Mouse (Mus musculus): Measurements from ENCODE around the gene Appl1.
A peak's percentile ranks its signal among the peaks of the same experiment; 100 is the strongest.

The Appl1 gene

GRCm38 (mm10) chr14:26971106-26971789 is at the start of gene Appl1:
Gene Appl1 (minus strand): TSS chr14:26971232.
- DNase-seq (ENCODE audit: low read depth, low spot score), result peak; percentile 6

DNA sequence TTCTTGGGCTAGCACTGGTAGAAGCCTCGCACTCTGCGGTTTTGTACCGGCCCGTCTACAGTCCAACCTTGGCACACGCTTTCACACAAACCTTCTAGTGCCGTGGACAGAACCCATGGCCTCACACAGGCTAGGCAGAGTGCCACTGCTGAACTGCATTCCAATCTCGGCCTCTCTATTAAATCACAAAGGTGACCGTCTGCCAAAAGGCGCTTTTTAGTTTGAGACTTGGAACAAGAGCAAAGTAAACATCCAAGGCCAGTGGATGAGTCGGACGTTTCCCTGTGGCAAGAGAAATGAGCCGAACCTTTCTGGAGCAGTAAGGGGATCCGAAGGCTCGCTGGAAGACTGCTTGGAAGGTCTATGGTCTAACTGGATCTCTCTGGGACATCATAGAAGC is 48.8 kb upstream of the Appl1 start:
- peak; percentile 60 for DNase-seq (ENCODE audit: low read depth, low spot score)

- DNase-seq (ENCODE audit: low read depth, low spot score), result no peak
These were observed 46.9 kb upstream of the Appl1 start for GRCm38 (mm10) chr14:27017936-27018335.

- DNase-seq (ENCODE audit: low read depth, low spot score), result no peak
These were observed 42.6 kb upstream of the Appl1 start for GRCm38 (mm10) chr14:27013658-27014057.

DNA sequence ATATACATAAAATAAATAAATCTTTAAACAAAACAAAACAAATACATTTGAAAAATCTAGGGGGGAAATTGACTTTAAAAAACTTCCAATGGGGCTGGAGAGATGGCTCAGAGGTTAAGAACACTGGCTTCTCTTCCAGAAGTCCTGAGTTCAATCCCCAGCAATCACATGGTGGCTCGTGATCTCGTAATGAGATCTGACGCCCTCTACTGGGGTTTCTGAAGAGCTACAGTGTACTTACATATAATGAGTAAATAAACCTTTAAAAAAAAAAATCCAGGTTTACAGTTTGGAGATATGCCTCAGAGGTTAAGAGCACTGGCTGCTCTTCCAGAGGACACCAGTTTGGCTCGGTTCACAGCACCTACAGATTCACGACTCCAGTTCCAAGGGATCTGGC is 40.5 kb upstream of the Appl1 start:
- DNase-seq (ENCODE audit: low read depth, low spot score), result no peak

DNA sequence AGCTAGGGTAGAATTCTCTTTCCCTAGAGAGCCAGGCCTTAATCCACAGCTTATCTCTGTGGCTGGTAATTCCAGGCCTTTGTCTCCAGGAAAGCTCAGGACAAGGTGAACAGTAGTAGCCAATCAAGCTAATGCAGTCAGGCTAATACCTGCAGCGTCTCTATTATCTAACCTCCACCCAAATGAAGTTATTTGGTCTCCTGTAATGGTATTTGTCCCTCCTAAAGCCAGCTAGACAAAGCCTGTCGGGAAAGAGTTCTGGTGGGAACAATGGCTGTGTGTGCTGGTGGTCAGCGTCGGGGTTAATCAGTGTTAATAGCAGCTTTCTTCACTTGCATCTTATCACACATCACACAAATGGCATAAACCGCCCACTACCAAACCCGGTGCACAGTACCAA is 34.9 kb upstream of the Appl1 start:
- DNase-seq (ENCODE audit: low read depth, low spot score), result no peak

GRCm38 (mm10) chr14:27004906-27005305 is 33.9 kb upstream of the Appl1 start:
- DNase-seq (ENCODE audit: low read depth, low spot score), result no peak

DNA sequence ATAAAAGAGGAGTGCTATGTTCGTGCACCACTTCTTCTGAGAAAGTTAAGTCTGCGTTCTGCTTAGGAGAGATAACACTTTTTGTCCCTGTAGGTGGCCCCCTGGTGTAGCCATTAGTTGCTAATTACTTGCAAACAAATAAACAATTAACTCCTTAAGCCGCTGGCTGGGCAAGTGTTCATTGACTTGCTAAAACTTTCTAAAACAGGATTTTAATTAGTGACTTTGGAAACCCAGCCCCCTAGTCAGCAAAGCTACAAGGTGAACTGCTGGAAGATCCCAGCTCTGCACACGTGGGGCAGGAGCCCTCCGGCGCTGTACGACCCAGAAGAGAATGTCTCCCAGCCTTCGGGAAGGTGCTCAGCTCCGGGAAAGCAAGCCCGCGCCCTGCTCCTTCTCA is 29.4 kb upstream of the Appl1 start:
- DNase-seq (ENCODE audit: low read depth, low spot score), result no peak

DNA sequence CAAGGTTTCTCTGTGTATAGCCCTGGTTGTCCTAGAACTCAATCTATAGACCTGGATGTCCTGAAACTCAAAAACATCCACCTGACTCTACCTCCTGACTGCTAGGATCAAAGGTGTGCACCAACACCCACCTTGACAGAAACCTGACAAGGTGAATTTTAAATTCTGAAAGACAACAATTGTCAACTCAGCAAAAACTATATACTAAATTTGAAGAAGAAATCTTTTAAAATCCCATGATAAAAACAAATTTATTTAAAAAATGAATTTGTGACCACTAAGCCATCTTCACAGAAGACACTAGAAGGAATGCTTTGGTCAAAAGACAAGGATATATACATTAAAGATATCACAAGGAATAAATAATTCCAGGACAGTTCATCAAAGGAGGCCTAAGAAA is 25.2 kb upstream of the Appl1 start:
- no peak for DNase-seq (ENCODE audit: low read depth, low spot score)

- DNase-seq (ENCODE audit: low read depth, low spot score), result no peak
These were observed 23.2 kb upstream of the Appl1 start, which contains the start of gene Hesx1 for GRCm38 (mm10) chr14:26994211-26994741. Gene Hesx1 (plus strand): TSS chr14:26994416.

DNA sequence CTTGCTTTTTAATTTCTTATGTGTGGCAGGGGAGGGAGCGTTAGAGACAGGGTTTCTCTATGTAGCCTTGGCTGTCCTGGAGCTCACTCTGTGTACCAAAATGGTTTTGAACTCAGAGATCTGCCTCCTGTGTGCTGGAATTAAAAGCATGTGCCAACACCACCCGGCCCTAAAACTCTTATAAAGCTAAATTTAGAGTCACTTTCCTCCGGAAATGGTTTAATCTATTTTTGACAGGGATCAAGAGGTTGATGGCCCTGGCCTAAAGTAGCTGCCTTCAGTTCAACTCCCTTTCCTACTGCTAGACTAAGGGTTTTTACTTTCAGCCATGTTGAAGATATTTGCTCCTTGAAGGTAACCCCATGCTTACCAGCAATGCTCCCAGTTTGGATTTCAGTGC is 22.4 kb upstream of the Appl1 start:
- no peak for DNase-seq (ENCODE audit: low read depth, low spot score)

DNA sequence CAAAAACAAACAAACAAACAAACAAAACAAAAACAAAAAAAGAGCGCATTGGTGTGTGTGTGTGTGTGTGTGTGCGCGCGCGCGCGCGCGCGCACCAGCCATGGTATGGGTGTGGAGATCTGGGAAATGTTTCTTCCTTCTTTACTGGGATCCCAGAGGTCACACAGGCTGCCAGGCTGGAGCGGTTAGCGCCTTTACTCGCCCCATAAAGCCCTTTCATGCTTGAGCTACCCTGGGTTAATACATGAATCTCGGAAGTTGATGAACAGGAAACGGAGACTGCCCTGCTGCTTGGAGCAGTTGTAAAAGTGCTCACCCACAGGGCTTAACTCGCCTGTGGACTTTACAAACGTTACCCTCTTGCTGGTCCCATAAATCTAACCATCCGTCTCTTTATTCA is 20.6 kb upstream of the Appl1 start:
- no peak for DNase-seq (ENCODE audit: low read depth, low spot score)

- DNase-seq (ENCODE audit: low read depth, low spot score), result peak; percentile 30
These were observed 17.7 kb upstream of the Appl1 start for GRCm38 (mm10) chr14:26988694-26989093.

DNA sequence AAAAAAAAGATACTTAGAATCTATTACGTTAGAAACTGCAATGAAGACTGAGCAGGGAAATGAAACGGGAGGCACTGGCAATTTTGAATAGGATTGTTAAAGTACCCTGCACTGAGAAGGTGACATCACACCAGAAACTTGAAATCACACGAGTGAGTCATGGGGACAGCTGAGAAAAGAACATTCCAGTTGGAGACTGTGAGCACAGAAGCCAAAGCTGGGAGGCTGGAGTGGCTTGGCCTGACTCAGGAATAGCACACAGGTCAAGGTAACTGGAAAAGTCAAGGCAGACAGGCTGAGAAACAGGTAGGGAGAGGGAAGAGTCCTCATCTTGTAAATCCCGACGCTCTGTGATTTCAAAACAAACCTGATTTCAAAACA is 11.1 kb upstream of the Appl1 start:
- DNase-seq (ENCODE audit: low read depth, low spot score), result peak; percentile 46

GRCm38 (mm10) chr14:26981494-26982149 is 10.6 kb upstream of the Appl1 start:
- no peak for DNase-seq (ENCODE audit: low read depth, low spot score)

DNA sequence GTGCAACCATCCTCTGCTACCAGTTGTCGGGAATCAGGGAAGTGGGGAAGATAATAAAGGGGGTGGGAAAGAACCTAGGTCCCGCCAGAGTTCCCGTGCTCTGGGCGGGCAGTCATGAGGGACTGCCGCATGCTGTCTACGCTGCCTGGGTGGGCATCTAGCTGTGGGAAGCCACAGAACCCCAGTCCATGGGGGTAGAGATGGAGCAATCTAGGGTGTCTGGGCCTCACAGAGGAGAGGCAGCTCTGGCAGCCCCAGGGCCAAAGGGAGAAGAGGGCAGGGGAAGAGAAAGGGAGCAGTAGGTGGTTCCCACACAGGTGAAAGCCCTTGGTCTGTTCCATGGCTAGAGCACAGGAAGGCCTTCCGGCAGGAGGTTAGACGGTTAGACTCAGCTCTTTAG is 10.0 kb upstream of the Appl1 start:
- no peak for DNase-seq (ENCODE audit: low read depth, low spot score)

GRCm38 (mm10) chr14:26979808-26980207 is 8.8 kb upstream of the Appl1 start:
- no peak for DNase-seq (ENCODE audit: low read depth, low spot score)

DNA sequence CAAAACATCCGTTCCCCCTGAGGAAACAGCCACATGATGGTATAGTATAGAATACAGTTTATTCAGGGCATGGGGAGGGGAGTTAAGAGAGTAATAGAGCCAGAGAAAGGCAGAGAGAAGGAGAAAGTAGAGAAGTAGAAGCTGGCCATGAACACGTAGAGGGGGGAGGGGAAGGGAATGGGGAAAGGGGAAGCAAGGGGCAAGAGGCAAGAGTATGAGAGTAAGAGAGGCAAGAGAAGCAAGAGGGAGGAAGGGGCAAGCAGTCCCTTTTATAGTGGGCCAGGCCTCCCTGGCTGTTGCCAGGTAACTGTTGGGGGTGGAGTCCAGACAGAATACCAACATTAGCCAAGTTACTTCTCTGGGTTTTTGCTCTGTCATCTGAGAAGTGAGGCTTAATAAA is 6.5 kb upstream of the Appl1 start:
- DNase-seq (ENCODE audit: low read depth, low spot score), result no peak

GRCm38 (mm10) chr14:26976212-26976611 is 5.2 kb upstream of the Appl1 start:
- DNase-seq (ENCODE audit: low read depth, low spot score), result no peak

- no peak for DNase-seq (ENCODE audit: low read depth, low spot score)
These were observed 4.5 kb upstream of the Appl1 start for GRCm38 (mm10) chr14:26975490-26975889.

DNA sequence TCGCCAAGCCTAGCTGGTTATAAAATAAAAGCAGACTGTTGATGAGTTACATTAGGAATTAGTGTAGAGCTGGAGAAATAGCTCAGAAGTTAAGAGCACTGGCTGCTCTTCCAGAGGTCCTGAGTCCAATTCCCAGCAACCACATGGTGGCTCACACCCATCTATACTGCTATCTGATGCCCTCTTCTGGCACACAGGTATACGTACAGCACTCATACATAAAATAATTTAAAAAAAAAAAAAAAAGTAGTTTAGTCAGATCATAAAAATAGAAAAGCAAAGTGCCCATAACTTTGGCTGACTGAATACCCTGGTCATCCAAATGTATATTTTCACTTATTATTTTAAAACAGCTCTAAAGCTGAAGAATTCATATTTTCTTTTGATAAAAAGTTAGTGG is 2.1 kb upstream of the Appl1 start:
- peak; percentile 7 for DNase-seq (ENCODE audit: low read depth, low spot score)

DNA sequence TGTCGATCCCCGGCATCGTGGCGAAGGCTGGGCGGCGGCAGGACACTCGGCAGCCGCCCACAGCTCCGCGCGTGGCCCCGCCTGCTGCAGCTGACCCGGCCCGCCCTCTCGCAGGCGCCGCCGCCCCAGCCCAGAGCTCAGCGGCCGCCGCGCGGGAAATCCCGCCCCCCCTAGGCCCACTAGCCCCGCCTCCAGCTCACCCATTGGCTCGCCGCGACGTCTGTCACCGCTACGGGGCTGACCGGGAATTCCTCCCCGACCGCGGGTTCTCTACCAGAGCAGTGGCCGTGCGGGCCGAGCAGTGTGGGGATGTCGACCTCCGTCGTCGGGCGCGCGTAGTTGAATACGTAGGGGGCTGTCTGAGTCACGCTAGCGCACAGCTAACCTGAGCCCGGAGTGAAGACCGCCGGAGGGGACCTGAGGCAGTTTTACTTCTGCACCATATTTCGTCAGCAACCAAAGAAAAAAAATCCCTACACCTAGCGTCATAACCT is 546 bp downstream of the Appl1 start:
- DNase-seq (ENCODE audit: low read depth, low spot score), result peak; percentile 87

- DNase-seq (ENCODE audit: low read depth, low spot score), result peak; percentile 66
These were observed 1.1 kb downstream of the Appl1 start for GRCm38 (mm10) chr14:26969856-26970407.

Data from 3T3-L1 (cell line).